Mouse (Mus musculus): ENCODE measurements around the gene 9130213A22Rik. TPM values are rescaled to one million over a fixed set of nuclear protein-coding genes. Genes with fewer than 3 reads are reported as not detected.

Gene 9130213A22Rik
- polyA plus RNA-seq, 1 experiment from 2014 or later = 0.43 TPM

- peak overlapping the region; percentile 96; the same call in 1 of the 2 replicates for H3K4me2 ChIP-seq (replicated peaks; ENCODE audit: low read depth, low read length)
- no peak overlapping the region; the same call in 1 of the 2 replicates for H3K4me3 ChIP-seq (ENCODE audit: low read length)
- ATAC-seq (ENCODE audit: low FRiP score, low TSS enrichment) = no peak
- peaks cover 53% of the 10 kb centered on the region for H3K36me3 ChIP-seq (ENCODE audit: control insufficient read depth, insufficient read depth, low read length)
- 92% methylated on average over 20 of the region's 20 CpGs for WGBS
- peaks cover 47% of the 10 kb centered on the region for H3K4me1 ChIP-seq (ENCODE audit: control insufficient read depth, insufficient read depth, low read length)
- no peaks in the 10 kb centered on the region for H3K27me3 ChIP-seq (ENCODE audit: control insufficient read depth, insufficient read depth, low read length)
- no peak overlapping the region for H3K27ac ChIP-seq (ENCODE audit: low read depth, low read length)
- H3K9ac ChIP-seq (ENCODE audit: low read depth, low read length) = peak overlapping the region; percentile 46; the same call in 1 of the 2 replicates
- H3K9me3 ChIP-seq (ENCODE audit: control insufficient read depth, low read length) = no peaks in the 10 kb centered on the region
These were observed 21.6 kb downstream of the 9130213A22Rik start for GRCm38 (mm10) chr11:69100639-69101360.

GRCm38 (mm10) chr11:69099915-69100345, 22.5 kb downstream of the 9130213A22Rik start:
- Histone ChIP-seq H3K4me1 (ENCODE audit: control insufficient read depth, insufficient read depth, low read length) (peaks cover 48% of the 10 kb centered on the region), H3K27me3 (ENCODE audit: control insufficient read depth, insufficient read depth, low read length) (no peaks in the 10 kb centered on the region), H3K4me2 (replicated peaks; ENCODE audit: low read depth, low read length) (peak overlapping the region; percentile 96), H3K4me3 (ENCODE audit: low read length) (peak overlapping the region; percentile 51), H3K9ac (ENCODE audit: low read depth, low read length) (peak overlapping the region; percentile 67), H3K36me3 (ENCODE audit: control insufficient read depth, insufficient read depth, low read length) (peaks cover 44% of the 10 kb centered on the region), H3K27ac (ENCODE audit: low read depth, low read length) (peak overlapping the region; percentile 88), H3K9me3 (ENCODE audit: control insufficient read depth, low read length) (no peaks in the 10 kb centered on the region)
- ATAC-seq (ENCODE audit: low FRiP score, low TSS enrichment) = peak; percentile 22; the same call in 1 of the 2 replicates
- WGBS = 1% methylated on average over 23 of the region's 23 CpGs

- H3K9ac ChIP-seq (ENCODE audit: low read depth, low read length) = peak overlapping the region; percentile 67
- H3K27ac ChIP-seq (ENCODE audit: low read depth, low read length) = peak overlapping the region; percentile 88
- peak overlapping the region; percentile 51 for H3K4me3 ChIP-seq (ENCODE audit: low read length)
- WGBS = 2% methylated on average over 22 of the region's 22 CpGs
- peaks cover 38% of the 10 kb centered on the region for H3K36me3 ChIP-seq (ENCODE audit: control insufficient read depth, insufficient read depth, low read length)
- peaks cover 50% of the 10 kb centered on the region for H3K4me1 ChIP-seq (ENCODE audit: control insufficient read depth, insufficient read depth, low read length)
- peak overlapping the region; percentile 96 for H3K4me2 ChIP-seq (replicated peaks; ENCODE audit: low read depth, low read length)
- H3K27me3 ChIP-seq (ENCODE audit: control insufficient read depth, insufficient read depth, low read length) = no peaks in the 10 kb centered on the region
- ATAC-seq (ENCODE audit: low FRiP score, low TSS enrichment) = no peak
- H3K9me3 ChIP-seq (ENCODE audit: control insufficient read depth, low read length) = no peaks in the 10 kb centered on the region
These were observed 23.0 kb downstream of the 9130213A22Rik start for GRCm38 (mm10) chr11:69099177-69099914.

GRCm38 (mm10) chr11:69098762-69099091, 23.7 kb downstream of the 9130213A22Rik start:
- Histone ChIP-seq H3K4me1 (ENCODE audit: control insufficient read depth, insufficient read depth, low read length) (peaks cover 51% of the 10 kb centered on the region), H3K36me3 (ENCODE audit: control insufficient read depth, insufficient read depth, low read length) (peaks cover 32% of the 10 kb centered on the region), H3K27me3 (ENCODE audit: control insufficient read depth, insufficient read depth, low read length) (no peaks in the 10 kb centered on the region), H3K4me2 (replicated peaks; ENCODE audit: low read depth, low read length) (peak overlapping the region; percentile 96), H3K9ac (ENCODE audit: low read depth, low read length) (peak overlapping the region; percentile 67), H3K4me3 (ENCODE audit: low read length) (peak overlapping the region; percentile 51), H3K27ac (ENCODE audit: low read depth, low read length) (peak overlapping the region; percentile 88), H3K9me3 (ENCODE audit: control insufficient read depth, low read length) (no peaks in the 10 kb centered on the region)
- WGBS = 0% methylated on average over 19 of the region's 19 CpGs
- peak; percentile 8; the same call in 1 of the 2 replicates for ATAC-seq (ENCODE audit: low FRiP score, low TSS enrichment)

- H3K4me3 ChIP-seq (ENCODE audit: low read length) = peak overlapping the region; percentile 51; the same call in 1 of the 2 replicates
- no peak for ATAC-seq (ENCODE audit: low FRiP score, low TSS enrichment)
- H3K27me3 ChIP-seq (ENCODE audit: control insufficient read depth, insufficient read depth, low read length) = no peaks in the 10 kb centered on the region
- H3K4me2 ChIP-seq (replicated peaks; ENCODE audit: low read depth, low read length) = peak overlapping the region; percentile 96
- H3K9ac ChIP-seq (ENCODE audit: low read depth, low read length) = no peak overlapping the region; the same call in 1 of the 2 replicates
- no peaks in the 10 kb centered on the region for H3K9me3 ChIP-seq (ENCODE audit: control insufficient read depth, low read length)
- peaks cover 51% of the 10 kb centered on the region for H3K4me1 ChIP-seq (ENCODE audit: control insufficient read depth, insufficient read depth, low read length)
- H3K36me3 ChIP-seq (ENCODE audit: control insufficient read depth, insufficient read depth, low read length) = peaks cover 27% of the 10 kb centered on the region
- WGBS = 15% methylated on average over 8 of the region's 8 CpGs
- peak overlapping the region; percentile 88; the same call in 1 of the 2 replicates for H3K27ac ChIP-seq (ENCODE audit: low read depth, low read length)
These were observed 24.2 kb downstream of the 9130213A22Rik start for GRCm38 (mm10) chr11:69098039-69098761.

- Histone ChIP-seq H3K9ac (ENCODE audit: low read depth, low read length) (peak overlapping the region; percentile 74), H3K27ac (ENCODE audit: low read depth, low read length) (peak overlapping the region; percentile 86), H3K4me3 (ENCODE audit: low read length) (peak overlapping the region; percentile 62), H3K4me2 (replicated peaks; ENCODE audit: low read depth, low read length) (peak overlapping the region; percentile 95), H3K9me3 (ENCODE audit: control insufficient read depth, low read length) (no peaks in the 10 kb centered on the region), H3K36me3 (ENCODE audit: control insufficient read depth, insufficient read depth, low read length) (peaks cover 23% of the 10 kb centered on the region), H3K27me3 (ENCODE audit: control insufficient read depth, insufficient read depth, low read length) (no peaks in the 10 kb centered on the region), H3K4me1 (ENCODE audit: control insufficient read depth, insufficient read depth, low read length) (peaks cover 51% of the 10 kb centered on the region)
- peak; percentile 14 for ATAC-seq (ENCODE audit: low FRiP score, low TSS enrichment)
- 4% methylated on average over 24 of the region's 29 CpGs for WGBS
These were observed 25.1 kb downstream of the 9130213A22Rik start for GRCm38 (mm10) chr11:69096987-69097900.

GRCm38 (mm10) chr11:69096360-69096986, 25.9 kb downstream of the 9130213A22Rik start:
- Histone ChIP-seq H3K4me2 (replicated peaks; ENCODE audit: low read depth, low read length) (peak overlapping the region; percentile 95), H3K4me1 (ENCODE audit: control insufficient read depth, insufficient read depth, low read length) (peaks cover 51% of the 10 kb centered on the region), H3K9me3 (ENCODE audit: control insufficient read depth, low read length) (no peaks in the 10 kb centered on the region), H3K27ac (ENCODE audit: low read depth, low read length) (peak overlapping the region; percentile 86; the same call in 1 of the 2 replicates), H3K4me3 (ENCODE audit: low read length) (peak overlapping the region; percentile 62), H3K27me3 (ENCODE audit: control insufficient read depth, insufficient read depth, low read length) (no peaks in the 10 kb centered on the region), H3K36me3 (ENCODE audit: control insufficient read depth, insufficient read depth, low read length) (peaks cover 23% of the 10 kb centered on the region), H3K9ac (ENCODE audit: low read depth, low read length) (peak overlapping the region; percentile 74)
- ATAC-seq (ENCODE audit: low FRiP score, low TSS enrichment) = no peak
- 10% methylated on average over 9 of the region's 9 CpGs for WGBS

Measured in kidney, embryonic 14.5 days (tissue).